Mouse (Mus musculus): ENCODE results near the gene Manbal. TPM values are rescaled to one million over a fixed set of nuclear protein-coding genes. Genes with fewer than 3 reads are reported as not detected.

Gene Manbal
- total RNA-seq, 1 experiment = 39.4 TPM

DNA sequence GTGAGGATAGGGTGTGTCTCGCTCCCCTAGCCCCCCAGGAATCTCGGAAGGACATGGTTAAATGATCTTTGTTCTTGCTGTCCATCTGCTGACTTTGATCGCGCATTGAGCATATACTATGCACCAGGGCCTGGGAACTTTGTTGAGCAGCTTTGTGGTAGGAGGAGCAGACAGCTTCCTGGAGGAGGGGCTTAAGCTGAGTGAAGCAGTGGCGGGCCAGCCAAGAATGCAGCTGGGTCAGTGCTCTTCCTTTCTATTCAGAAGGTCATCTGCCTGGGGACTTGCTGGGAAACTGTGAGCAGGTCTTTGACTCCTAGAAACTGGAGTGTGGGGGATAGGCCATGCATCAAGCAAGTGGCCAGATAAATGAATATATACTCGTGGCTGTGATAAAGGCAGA lies 58.8 kb downstream of the Manbal start:
- no peak for TF ChIP-seq HCFC1 (IDR thresholded peaks at IDR 0.05; ENCODE audit: borderline replicate concordance, insufficient read depth, low read length)
- no peak for TF ChIP-seq CHD2 (IDR thresholded peaks at IDR 0.05; ENCODE audit: low read depth, low read length)
- no peak for TF ChIP-seq ZC3H11A (IDR thresholded peaks at IDR 0.05; ENCODE audit: borderline replicate concordance, low read depth, low read length)
- no peak for TF ChIP-seq ZNF384 (IDR thresholded peaks at IDR 0.05; ENCODE audit: low read depth, low read length)
- no peak for TF ChIP-seq MAFK (IDR thresholded peaks at IDR 0.05; ENCODE audit: insufficient read depth, low read depth, low read length)
- in situ Hi-C loops (cut with MboI; ENCODE audit: low sequenced_read_pairs in 2 of 2, unreplicated experiment in 2 of 2) = no loop called here
- H3K9me3 ChIP-seq (ENCODE audit: control insufficient read depth, insufficient read depth, low read depth, low read length) = no peaks in the 10 kb centered on the region
- H3K4me1 ChIP-seq (ENCODE audit: control insufficient read depth in 2 of 2, insufficient read depth in 2 of 2, low read length in 2 of 2, poor library complexity in 1 of 2) = peaks cover 10 to 47% of the 10 kb centered on the region in 2 experiments; a peak in 3 of 4 replicates
- H3K36me3 ChIP-seq (ENCODE audit: control insufficient read depth, insufficient read depth, low read length, poor library complexity, severe bottlenecking) = peaks cover 9% of the 10 kb centered on the region; the same call in 1 of the 2 replicates
- H3K27ac ChIP-seq (ENCODE audit: insufficient read depth, low read depth, low read length, poor library complexity, severe bottlenecking) = 0 out of 2 replicates have a peak overlapping the region, but pooled peaks have one; percentile 35
- no peak overlapping the region for H3K4me3 ChIP-seq (ENCODE audit: insufficient read depth in 1 of 2, low read depth in 1 of 2, low read length in 2 of 2, poor library complexity in 1 of 2, severe bottlenecking in 1 of 2)
- DNase-seq (ENCODE audit: low read depth, low spot score) = peak; percentile 40
- H3K9ac ChIP-seq (ENCODE audit: insufficient read depth, low read depth, low read length, poor library complexity, severe bottlenecking) = no peak overlapping the region

- H3K4me1 ChIP-seq (ENCODE audit: control insufficient read depth in 2 of 2, insufficient read depth in 2 of 2, low read length in 2 of 2, poor library complexity in 1 of 2) = peaks cover 13 to 49% of the 10 kb centered on the region in 2 experiments
- H3K27ac ChIP-seq (ENCODE audit: insufficient read depth, low read depth, low read length, poor library complexity, severe bottlenecking) = no peak overlapping the region
- peaks cover 9% of the 10 kb centered on the region; the same call in 1 of the 2 replicates for H3K36me3 ChIP-seq (ENCODE audit: control insufficient read depth, insufficient read depth, low read length, poor library complexity, severe bottlenecking)
- H3K9me3 ChIP-seq (ENCODE audit: control insufficient read depth, insufficient read depth, low read depth, low read length) = no peaks in the 10 kb centered on the region
- DNase-seq (ENCODE audit: low read depth, low spot score) = no peak
- no peak overlapping the region for H3K9ac ChIP-seq (ENCODE audit: insufficient read depth, low read depth, low read length, poor library complexity, severe bottlenecking)
- TF ChIP-seq ZC3H11A (IDR thresholded peaks at IDR 0.05; ENCODE audit: borderline replicate concordance, low read depth, low read length) (no peak), CHD2 (IDR thresholded peaks at IDR 0.05; ENCODE audit: low read depth, low read length) (no peak), HCFC1 (IDR thresholded peaks at IDR 0.05; ENCODE audit: borderline replicate concordance, insufficient read depth, low read length) (no peak), ZNF384 (IDR thresholded peaks at IDR 0.05; ENCODE audit: low read depth, low read length) (no peak), MAFK (IDR thresholded peaks at IDR 0.05; ENCODE audit: insufficient read depth, low read depth, low read length) (no peak)
- in situ Hi-C loops (cut with MboI; ENCODE audit: low sequenced_read_pairs in 2 of 2, unreplicated experiment in 2 of 2) = no loop called here
- no peak overlapping the region for H3K4me3 ChIP-seq (ENCODE audit: insufficient read depth in 1 of 2, low read depth in 1 of 2, low read length in 2 of 2, poor library complexity in 1 of 2, severe bottlenecking in 1 of 2)
These were observed 59.8 kb downstream of the Manbal start for GRCm38 (mm10) chr2:157427164-157427563.

- Histone ChIP-seq H3K4me1 (ENCODE audit: control insufficient read depth in 2 of 2, insufficient read depth in 2 of 2, low read length in 2 of 2, poor library complexity in 1 of 2) (peaks cover 9 to 50% of the 10 kb centered on the region in 2 experiments), H3K9ac (ENCODE audit: insufficient read depth, low read depth, low read length, poor library complexity, severe bottlenecking) (no peak overlapping the region), H3K4me3 (ENCODE audit: insufficient read depth in 1 of 2, low read depth in 1 of 2, low read length in 2 of 2, poor library complexity in 1 of 2, severe bottlenecking in 1 of 2) (no peak overlapping the region), H3K27ac (ENCODE audit: insufficient read depth, low read depth, low read length, poor library complexity, severe bottlenecking) (no peak overlapping the region), H3K36me3 (ENCODE audit: control insufficient read depth, insufficient read depth, low read length, poor library complexity, severe bottlenecking) (peaks cover 9% of the 10 kb centered on the region; the same call in 1 of the 2 replicates), H3K9me3 (ENCODE audit: control insufficient read depth, insufficient read depth, low read depth, low read length) (no peaks in the 10 kb centered on the region)
- no peak for TF ChIP-seq CHD2 (IDR thresholded peaks at IDR 0.05; ENCODE audit: low read depth, low read length)
- no peak for TF ChIP-seq ZC3H11A (IDR thresholded peaks at IDR 0.05; ENCODE audit: borderline replicate concordance, low read depth, low read length)
- no peak for DNase-seq (ENCODE audit: low read depth, low spot score)
- in situ Hi-C loops (cut with MboI; ENCODE audit: low sequenced_read_pairs in 2 of 2, unreplicated experiment in 2 of 2) = no loop called here
These were observed 61.2 kb downstream of the Manbal start for GRCm38 (mm10) chr2:157428351-157429139.

DNA sequence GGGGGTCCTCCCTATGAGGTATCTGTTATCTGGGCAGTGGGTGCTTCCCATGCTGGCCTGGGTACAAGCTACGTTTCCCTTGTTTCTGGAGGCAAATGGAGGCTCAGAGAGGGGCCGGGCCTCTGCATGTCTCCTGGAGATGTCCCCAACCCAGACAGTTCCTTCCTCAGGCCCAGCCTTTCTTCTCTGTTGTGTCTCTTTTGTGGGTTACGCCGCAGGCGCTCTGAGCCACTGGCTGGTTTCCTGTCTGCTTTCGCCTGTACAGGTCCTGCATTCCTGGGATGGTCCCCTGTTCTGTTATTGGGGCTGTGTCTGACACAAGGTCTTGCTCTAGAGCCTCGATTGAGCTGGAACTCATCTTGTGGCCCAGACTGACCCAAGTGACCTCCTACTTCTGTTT lies 62.3 kb downstream of the Manbal start:
- no peak overlapping the region; the same call in 1 of the 2 replicates for H3K9ac ChIP-seq (ENCODE audit: insufficient read depth, low read depth, low read length, poor library complexity, severe bottlenecking)
- TF ChIP-seq ZC3H11A (IDR thresholded peaks at IDR 0.05; ENCODE audit: borderline replicate concordance, low read depth, low read length) (no peak), HCFC1 (IDR thresholded peaks at IDR 0.05; ENCODE audit: borderline replicate concordance, insufficient read depth, low read length) (no peak), ZNF384 (IDR thresholded peaks at IDR 0.05; ENCODE audit: low read depth, low read length) (no peak), MAFK (IDR thresholded peaks at IDR 0.05; ENCODE audit: insufficient read depth, low read depth, low read length) (no peak), CHD2 (IDR thresholded peaks at IDR 0.05; ENCODE audit: low read depth, low read length) (no peak)
- in situ Hi-C loops (cut with MboI; ENCODE audit: low sequenced_read_pairs in 2 of 2, unreplicated experiment in 2 of 2) = no loop called here
- H3K36me3 ChIP-seq (ENCODE audit: control insufficient read depth, insufficient read depth, low read length, poor library complexity, severe bottlenecking) = peaks cover 9% of the 10 kb centered on the region; the same call in 1 of the 2 replicates
- H3K27ac ChIP-seq (ENCODE audit: insufficient read depth, low read depth, low read length, poor library complexity, severe bottlenecking) = no peak overlapping the region
- peaks cover 13 to 53% of the 10 kb centered on the region in 2 experiments for H3K4me1 ChIP-seq (ENCODE audit: control insufficient read depth in 2 of 2, insufficient read depth in 2 of 2, low read length in 2 of 2, poor library complexity in 1 of 2)
- no peak overlapping the region for H3K4me3 ChIP-seq (ENCODE audit: insufficient read depth in 1 of 2, low read depth in 1 of 2, low read length in 2 of 2, poor library complexity in 1 of 2, severe bottlenecking in 1 of 2)
- no peak for DNase-seq (ENCODE audit: low read depth, low spot score)
- no peaks in the 10 kb centered on the region for H3K9me3 ChIP-seq (ENCODE audit: control insufficient read depth, insufficient read depth, low read depth, low read length)

Data from ES-E14 (cell line).